Mouse (Mus musculus): ENCODE data around the gene Peg10. TPM values are rescaled to one million over a fixed set of nuclear protein-coding genes. Genes with fewer than 3 reads are reported as not detected.
"Not testable (repeated sequence)": the region's sequence is repeated elsewhere in the genome, so short reads cannot be mapped to it uniquely, and the experiment has no call there.

The Peg10 gene
- polyA plus RNA-seq, 1 experiment from 2014 or later = 8.5 TPM

- H3K4me3 ChIP-seq = no peak overlapping the region
- no peak overlapping the region for H3K4me2 ChIP-seq (replicated peaks)
- no peak overlapping the region for H3K9ac ChIP-seq
- H3K4me1 ChIP-seq = no peaks in the 10 kb centered on the region
- peaks cover 31% of the 10 kb centered on the region for H3K36me3 ChIP-seq
- no peak for ATAC-seq (ENCODE audit: low FRiP score)
- no peaks in the 10 kb centered on the region for H3K27me3 ChIP-seq
- 94% methylated on average over 10 of the region's 10 CpGs for WGBS
- peaks cover 19% of the 10 kb centered on the region for H3K9me3 ChIP-seq (replicated peaks)
- H3K27ac ChIP-seq = no peak overlapping the region
Observed at GRCm38 (mm10) chr6:4754286-4754685, 7.2 kb downstream of the Peg10 start.

DNA sequence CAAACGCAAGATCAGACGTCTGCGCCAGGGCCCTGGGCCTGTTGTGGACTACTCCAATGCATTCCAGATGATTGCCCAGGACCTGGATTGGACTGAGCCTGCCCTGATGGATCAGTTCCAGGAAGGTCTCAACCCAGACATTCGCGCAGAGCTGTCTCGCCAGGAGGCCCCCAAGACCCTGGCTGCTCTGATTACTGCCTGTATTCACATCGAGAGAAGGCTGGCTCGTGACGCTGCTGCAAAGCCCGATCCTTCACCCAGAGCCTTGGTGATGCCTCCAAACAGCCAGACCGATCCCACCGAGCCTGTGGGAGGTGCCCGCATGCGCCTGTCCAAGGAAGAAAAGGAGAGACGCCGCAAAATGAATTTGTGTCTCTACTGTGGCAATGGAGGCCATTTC lies 7.8 kb downstream of the Peg10 start:
- Histone ChIP-seq H3K27me3 (no peaks in the 10 kb centered on the region), H3K9me3 (replicated peaks) (peaks cover 19% of the 10 kb centered on the region), H3K9ac (no peak overlapping the region), H3K4me1 (no peaks in the 10 kb centered on the region), H3K4me2 (replicated peaks) (no peak overlapping the region), H3K36me3 (peaks cover 31% of the 10 kb centered on the region), H3K27ac (no peak overlapping the region), H3K4me3 (no peak overlapping the region)
- 96% methylated on average over 16 of the region's 16 CpGs for WGBS
- ATAC-seq (ENCODE audit: low FRiP score) = no peak

- H3K27ac ChIP-seq; ATAC-seq (ENCODE audit: low FRiP score); H3K36me3 ChIP-seq; H3K4me3 ChIP-seq; H3K9me3 ChIP-seq (replicated peaks); H3K4me1 ChIP-seq; H3K4me2 ChIP-seq (replicated peaks); H3K9ac ChIP-seq; H3K27me3 ChIP-seq: not testable (repeated sequence)
- 37% methylated on average over 3 of the region's 3 CpGs for WGBS
Observed at GRCm38 (mm10) chr6:4761415-4762142, 14.5 kb downstream of the Peg10 start.

DNA sequence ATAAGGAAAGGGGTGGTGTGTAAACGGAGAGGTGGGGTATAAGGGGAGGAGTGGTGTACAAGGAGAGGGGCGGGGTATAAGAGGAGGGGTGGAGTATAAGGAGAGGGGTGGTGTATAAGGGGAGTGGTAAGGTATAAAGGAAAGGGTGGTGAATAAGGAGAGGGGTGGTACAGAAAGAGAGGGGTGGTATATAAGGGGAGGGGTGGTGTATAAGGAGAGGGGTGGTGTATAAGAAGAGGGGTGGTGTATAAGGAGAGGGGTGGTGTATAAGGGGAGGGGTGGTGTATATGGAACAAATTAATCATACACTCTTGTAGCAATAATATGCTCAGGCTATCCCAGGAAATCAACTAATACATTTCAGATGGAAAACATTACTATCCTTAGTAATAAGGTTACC lies 15.1 kb downstream of the Peg10 start:
- Histone ChIP-seq H3K4me3 (no peak overlapping the region), H3K27me3 (no peaks in the 10 kb centered on the region), H3K4me1 (no peaks in the 10 kb centered on the region), H3K9ac (no peak overlapping the region), H3K36me3 (0 out of 2 replicates have a peak, but pooled peaks cover 3% of the 10 kb centered on the region), H3K27ac (no peak overlapping the region), H3K9me3 (replicated peaks) (no peaks in the 10 kb centered on the region), H3K4me2 (replicated peaks) (no peak overlapping the region)
- 49% methylated on average over 2 of the region's 2 CpGs for WGBS
- peak; percentile 100 for ATAC-seq (ENCODE audit: low FRiP score)

GRCm38 (mm10) chr6:4796281-4796680 lies 49.2 kb downstream of the Peg10 start:
- WGBS = 91% methylated on average over 1 of the region's 1 CpGs

DNA sequence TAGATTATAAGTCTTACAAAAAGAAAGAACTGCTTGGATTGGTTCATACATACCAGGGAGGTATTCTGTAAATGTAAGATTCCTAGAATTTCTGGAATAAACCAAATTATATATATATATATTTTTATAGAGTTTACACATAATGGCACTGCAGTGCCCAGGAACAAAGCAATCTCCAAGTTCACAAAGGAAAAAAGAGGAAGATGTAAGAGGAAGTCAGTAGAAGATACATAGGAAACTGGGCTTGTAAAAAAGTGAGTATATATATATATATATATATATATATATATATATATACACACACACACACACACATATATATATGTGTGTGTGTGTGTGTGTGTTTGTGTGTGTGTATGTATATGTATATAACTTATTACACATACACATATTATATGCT lies 50.2 kb downstream of the Peg10 start:
- H3K4me3 ChIP-seq; H3K9ac ChIP-seq; H3K9me3 ChIP-seq (replicated peaks); H3K27ac ChIP-seq; ATAC-seq (ENCODE audit: low FRiP score); H3K4me1 ChIP-seq; H3K4me2 ChIP-seq (replicated peaks); H3K27me3 ChIP-seq; H3K36me3 ChIP-seq: not testable (repeated sequence)

More at GRCm38 (mm10) chr6:4796281-4796680, 49.2 kb downstream of the Peg10 start:
- Histone ChIP-seq H3K4me2 (replicated peaks) (no peak overlapping the region), H3K27ac (no peak overlapping the region), H3K9me3 (replicated peaks) (no peaks in the 10 kb centered on the region), H3K36me3 (no peaks in the 10 kb centered on the region), H3K4me3 (no peak overlapping the region), H3K4me1 (no peaks in the 10 kb centered on the region), H3K9ac (no peak overlapping the region), H3K27me3 (no peaks in the 10 kb centered on the region)
- ATAC-seq (ENCODE audit: low FRiP score) = no peak

DNA sequence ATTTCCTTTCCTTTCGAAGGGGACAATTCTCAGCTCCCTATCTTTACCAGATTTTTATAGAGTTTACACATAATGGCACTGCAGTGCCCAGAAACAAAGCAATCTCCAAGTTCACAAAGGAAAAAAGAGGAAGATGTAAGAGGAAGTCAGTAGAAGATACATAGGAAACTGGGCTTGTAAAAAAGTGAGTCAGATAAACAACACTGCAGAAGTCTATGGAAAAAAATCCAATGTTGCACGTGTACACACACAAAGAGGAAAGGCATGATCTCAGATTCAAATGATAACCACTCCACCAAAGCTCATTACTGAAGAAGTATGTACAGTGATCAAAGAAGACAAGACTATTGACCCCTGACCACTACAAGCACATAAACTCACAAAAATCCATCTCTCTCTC lies 51.3 kb downstream of the Peg10 start:
- Histone ChIP-seq H3K27ac (no peak overlapping the region), H3K4me1 (no peaks in the 10 kb centered on the region), H3K4me3 (no peak overlapping the region), H3K36me3 (no peaks in the 10 kb centered on the region), H3K4me2 (replicated peaks) (no peak overlapping the region), H3K9me3 (replicated peaks) (no peaks in the 10 kb centered on the region), H3K27me3 (no peaks in the 10 kb centered on the region), H3K9ac (no peak overlapping the region)
- 80% methylated on average over 2 of the region's 2 CpGs for WGBS
- no peak for ATAC-seq (ENCODE audit: low FRiP score)

DNA sequence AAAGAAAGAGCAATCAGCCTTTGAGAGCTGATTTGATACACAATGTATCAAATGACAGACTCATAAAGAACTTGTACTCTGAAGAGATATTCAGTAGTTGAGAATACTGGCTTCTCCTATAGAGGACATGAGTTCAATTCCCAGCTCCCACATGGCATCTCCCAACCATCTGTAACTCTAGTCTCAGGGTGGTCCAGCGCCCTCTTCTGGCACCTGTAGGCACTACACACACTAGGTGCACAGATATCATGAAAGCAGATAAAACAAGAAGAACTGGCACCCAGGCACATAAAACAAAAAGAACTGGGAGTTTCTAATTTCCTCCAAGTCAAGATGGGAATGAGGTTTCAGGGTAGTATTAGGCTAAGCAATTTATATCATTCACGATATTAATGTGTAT lies 52.3 kb downstream of the Peg10 start:
- no peaks in the 10 kb centered on the region for H3K9me3 ChIP-seq (replicated peaks)
- 75% methylated on average over 2 of the region's 2 CpGs for WGBS
- no peak overlapping the region for H3K4me3 ChIP-seq
- no peaks in the 10 kb centered on the region for H3K4me1 ChIP-seq
- no peak overlapping the region for H3K4me2 ChIP-seq (replicated peaks)
- H3K27me3 ChIP-seq = no peaks in the 10 kb centered on the region
- H3K36me3 ChIP-seq = no peaks in the 10 kb centered on the region
- H3K27ac ChIP-seq = no peak overlapping the region
- no peak overlapping the region for H3K9ac ChIP-seq
- no peak for ATAC-seq (ENCODE audit: low FRiP score)

- ATAC-seq (ENCODE audit: low FRiP score) = no peak
- Histone ChIP-seq H3K9me3 (replicated peaks) (no peaks in the 10 kb centered on the region), H3K4me3 (no peak overlapping the region), H3K27me3 (no peaks in the 10 kb centered on the region), H3K27ac (no peak overlapping the region), H3K4me2 (replicated peaks) (no peak overlapping the region), H3K4me1 (no peaks in the 10 kb centered on the region), H3K9ac (no peak overlapping the region), H3K36me3 (no peaks in the 10 kb centered on the region)
- 63% methylated on average over 12 of the region's 12 CpGs for WGBS
Observed at GRCm38 (mm10) chr6:4806981-4807380, 59.9 kb downstream of the Peg10 start.

Other genes starting within 250 kb of the Peg10 start
- 384 and 480 TPM in 2 replicates for gene Col1a2, start 242.5 kb upstream of the Peg10 start, polyA plus RNA-seq (2016; fragmentation: Nextera tagmentation; extraction: Ambion mirVana)
- 45.3 and 50.0 TPM in 2 replicates for gene Casd1, start 146.5 kb upstream of the Peg10 start, polyA plus RNA-seq (2016; fragmentation: Nextera tagmentation; extraction: Ambion mirVana)
- 69.2 and 71.7 TPM in 2 replicates for gene Sgce, start 99 bp upstream of the Peg10 start, polyA plus RNA-seq (2016; fragmentation: Nextera tagmentation; extraction: Ambion mirVana)
- gene Ppp1r9a, start 155.6 kb downstream of the Peg10 start, polyA plus RNA-seq (2016; fragmentation: Nextera tagmentation; extraction: Ambion mirVana) = 28.3 and 30.9 TPM in 2 replicates